Mouse (Mus musculus): ENCODE data around the gene Abcb7. TPM values are rescaled to one million over a fixed set of nuclear protein-coding genes. Genes with fewer than 3 reads are reported as not detected.

Gene Abcb7
- total RNA-seq, 1 experiment from 2014 or later = 71.5 TPM

Other genes with a start within 250 kb of the Abcb7 start
- gene Nexmif, start 212.7 kb downstream of the Abcb7 start, total RNA-seq (2017) = 0.06 TPM in 1 of 2 replicates, not detected in the other
- gene Uprt, start 69.0 kb upstream of the Abcb7 start, total RNA-seq (2017) = 11.3 and 15.8 TPM in 2 replicates